Mouse (Mus musculus): ENCODE measurements around the gene Adcy4.

The Adcy4 gene

DNA sequence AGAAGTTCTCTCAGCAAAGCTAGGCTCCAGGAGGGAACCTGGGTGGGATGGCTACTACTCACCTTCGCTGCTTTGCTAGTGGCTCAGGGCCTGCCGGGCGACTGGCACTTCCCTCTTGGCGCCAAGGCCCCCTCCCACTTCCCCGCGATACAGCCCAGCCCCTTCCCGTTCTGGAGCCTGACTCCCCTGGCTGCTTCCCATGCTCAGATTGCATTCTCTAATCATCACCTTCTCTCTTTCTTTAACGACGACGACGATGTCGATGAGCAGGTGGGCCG lies at the start of gene Adcy4:
TSS of gene Adcy4 (minus strand) at position 138 of the 278 bp plus-strand sequence.
- DNase-seq: peak in 1 of 2 experiments; percentile 8

DNA sequence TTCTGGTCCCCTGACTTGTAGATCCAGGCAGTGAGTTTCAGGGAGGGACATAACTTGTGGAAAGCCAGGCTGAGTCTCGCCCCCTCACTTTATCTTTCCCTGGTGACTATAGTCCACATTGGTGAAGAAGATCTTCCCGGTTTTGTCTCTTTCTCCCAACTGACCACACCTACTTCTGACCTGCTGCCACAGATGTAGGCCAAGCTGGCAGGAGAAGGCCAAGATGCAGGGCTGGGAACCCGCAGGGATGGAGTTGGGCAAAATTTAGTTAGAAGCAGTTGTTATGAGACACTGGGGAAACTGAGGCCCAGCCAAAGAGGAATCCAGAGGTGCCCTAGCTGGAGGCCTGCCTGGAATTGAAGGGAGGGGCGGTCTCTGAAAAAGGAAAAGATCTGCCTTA lies 49.2 kb upstream of the Adcy4 start:
- DNase-seq: no peak

DNA sequence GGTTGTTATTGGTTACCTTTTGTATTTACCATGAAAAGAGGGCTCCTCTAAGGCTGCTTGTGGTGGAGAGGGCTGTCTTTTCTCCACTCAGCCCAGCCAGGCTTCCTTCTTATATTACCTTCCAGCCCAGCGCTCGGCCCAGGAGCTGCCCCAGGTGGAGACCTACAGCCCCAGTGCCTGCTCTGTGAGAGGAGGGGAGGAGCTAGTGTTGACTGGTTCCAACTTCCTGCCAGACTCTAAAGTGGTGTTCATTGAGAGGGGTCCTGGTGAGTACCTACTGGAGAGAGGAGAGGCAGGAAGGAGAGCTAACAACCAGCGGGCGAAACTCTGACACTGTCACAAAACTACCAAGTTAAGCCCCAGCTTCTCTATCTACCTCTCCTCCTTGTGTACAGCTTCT lies 46.4 kb upstream of the Adcy4 start:
- DNase-seq: no peak

DNA sequence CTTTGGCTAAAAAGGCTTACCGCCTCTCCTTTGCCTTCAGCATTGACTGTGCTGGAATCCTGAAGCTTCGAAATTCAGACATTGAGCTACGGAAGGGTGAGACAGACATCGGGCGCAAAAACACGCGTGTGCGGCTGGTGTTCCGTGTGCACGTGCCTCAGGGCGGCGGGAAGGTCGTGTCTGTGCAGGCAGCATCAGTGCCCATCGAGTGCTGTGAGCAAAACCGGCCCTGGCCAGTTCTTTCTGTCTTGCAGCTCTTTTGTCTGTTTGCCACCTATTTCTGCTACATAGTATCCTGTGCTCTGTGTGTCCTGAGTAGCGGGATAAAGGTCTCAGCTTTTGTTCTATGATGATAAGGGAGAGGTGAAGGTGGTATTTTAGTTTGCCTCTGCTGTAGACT lies 46.0 kb upstream of the Adcy4 start:
- DNase-seq: no peak

DNA sequence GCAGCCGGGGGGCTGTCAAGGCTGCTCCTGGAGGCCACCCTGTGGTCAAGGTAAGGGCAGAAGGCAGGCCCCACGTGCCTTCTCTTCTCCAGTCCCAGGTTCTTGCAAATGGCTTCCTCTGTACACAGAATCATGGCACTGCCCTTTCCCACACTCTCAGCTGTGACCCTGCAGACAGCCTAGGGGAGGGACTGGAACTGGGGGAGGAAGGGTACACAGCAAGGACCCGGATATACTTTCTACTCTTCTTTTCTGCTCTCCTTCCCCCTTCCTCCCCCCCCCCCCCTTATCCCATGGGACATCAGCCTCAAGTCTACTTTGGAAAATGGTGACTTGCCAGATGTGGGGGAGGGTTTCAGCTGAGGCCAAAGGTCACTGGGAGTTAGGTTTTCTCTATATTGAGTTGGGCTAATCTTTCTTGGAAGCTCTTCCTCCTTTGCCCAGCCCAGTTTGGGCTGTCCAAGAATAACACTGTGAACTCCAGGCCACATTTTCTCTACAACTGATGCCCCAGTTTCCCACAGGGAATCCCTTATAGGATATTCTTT lies 44.9 kb upstream of the Adcy4 start:
- DNase-seq: no peak

DNA sequence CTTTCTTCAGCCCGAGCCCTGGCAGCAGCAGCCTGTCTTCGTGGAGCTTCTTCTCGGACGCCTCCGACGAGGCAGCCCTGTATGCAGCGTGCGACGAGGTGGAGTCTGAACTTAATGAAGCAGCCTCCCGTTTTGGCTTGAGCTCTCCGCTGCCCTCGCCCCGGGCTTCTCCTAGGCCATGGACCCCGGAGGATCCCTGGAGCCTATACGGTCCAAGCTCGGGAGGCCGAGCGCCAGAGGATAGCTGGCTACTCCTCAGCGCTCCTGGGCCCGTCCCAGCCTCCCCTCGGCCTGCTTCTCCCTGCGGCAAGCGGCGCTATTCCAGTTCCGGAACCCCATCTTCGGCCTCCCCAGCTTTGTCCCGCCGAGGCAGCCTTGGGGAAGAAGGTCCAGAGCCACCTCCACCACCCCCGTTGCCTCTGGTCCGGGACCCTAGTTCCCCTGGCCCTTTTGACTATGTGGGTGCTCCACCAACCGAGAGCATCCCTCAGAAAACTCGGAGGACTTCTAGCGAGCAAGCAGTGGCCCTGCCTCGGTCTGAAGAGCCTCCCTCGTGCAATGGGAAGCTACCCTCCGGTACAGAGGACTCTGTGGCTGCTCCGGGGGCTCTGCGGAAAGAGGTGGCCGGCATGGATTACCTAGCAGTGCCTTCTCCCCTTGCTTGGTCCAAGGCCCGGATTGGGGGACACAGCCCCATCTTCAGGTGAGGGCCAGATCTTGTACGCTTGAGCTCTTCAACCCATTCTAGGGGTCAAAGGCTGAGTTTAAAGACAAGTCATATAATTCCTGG lies 42.9 kb upstream of the Adcy4 start:
- DNase-seq: peak; percentile 55 to 57

DNA sequence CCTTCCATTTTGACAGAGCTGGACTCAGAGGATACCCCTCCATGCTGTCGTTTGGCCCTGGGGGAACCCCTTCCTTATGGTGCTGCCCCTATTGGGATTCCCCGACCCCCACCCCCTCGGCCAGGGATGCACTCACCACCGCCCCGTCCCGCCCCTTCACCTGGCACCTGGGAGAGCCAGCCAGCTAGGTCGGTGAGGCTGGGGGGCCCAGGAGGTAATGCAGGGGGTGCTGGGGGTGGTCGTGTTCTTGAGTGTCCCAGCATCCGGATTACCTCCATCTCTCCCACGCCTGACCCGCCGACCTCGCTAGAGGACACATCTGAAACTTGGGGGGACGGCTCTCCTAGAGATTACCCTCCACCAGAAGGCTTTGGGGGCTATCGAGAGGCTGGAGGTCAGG lies 42.2 kb upstream of the Adcy4 start:
- DNase-seq: peak; percentile 49

DNA sequence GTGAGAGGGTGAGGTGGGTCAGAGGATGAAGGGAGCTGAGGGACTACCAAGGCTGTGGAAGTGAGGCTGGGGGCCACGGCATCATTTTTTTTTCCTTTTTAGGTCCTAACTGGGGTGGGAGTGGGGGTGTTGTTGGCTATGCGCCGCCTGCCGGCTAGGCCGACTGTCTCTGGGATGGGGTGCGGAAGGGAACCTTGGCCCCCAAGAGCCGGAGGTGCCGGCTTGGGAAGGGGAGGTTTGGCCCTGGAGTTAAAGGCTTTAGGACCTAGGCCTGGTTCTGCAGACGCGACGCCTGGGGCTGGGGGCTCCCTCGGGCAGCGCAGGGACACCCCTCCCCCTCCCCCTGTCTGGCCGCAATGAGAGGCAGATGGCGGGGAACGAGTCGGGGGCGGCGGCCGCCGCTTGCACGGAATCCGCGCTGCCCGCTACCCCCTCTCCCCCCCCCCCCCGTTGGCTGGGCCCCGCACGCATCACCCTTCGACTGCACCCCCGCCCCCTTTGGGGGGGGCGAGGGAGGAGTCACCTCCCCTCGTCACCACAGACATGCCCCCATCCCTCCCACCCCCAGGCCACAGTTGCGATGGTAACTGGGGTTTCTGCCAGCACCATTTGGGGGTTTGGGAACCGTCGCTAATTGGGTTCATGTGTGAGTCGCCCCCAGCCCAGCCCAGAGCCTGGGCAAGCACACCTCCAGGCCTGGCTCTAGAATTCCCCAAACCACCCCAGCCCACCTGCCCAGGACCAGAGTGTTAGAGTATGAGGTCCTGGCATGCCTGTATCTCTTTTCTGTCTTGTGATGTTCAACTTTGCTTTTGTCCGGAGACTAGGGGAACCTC lies 41.5 kb upstream of the Adcy4 start:
- DNase-seq: peak; percentile 82 to 85

DNA sequence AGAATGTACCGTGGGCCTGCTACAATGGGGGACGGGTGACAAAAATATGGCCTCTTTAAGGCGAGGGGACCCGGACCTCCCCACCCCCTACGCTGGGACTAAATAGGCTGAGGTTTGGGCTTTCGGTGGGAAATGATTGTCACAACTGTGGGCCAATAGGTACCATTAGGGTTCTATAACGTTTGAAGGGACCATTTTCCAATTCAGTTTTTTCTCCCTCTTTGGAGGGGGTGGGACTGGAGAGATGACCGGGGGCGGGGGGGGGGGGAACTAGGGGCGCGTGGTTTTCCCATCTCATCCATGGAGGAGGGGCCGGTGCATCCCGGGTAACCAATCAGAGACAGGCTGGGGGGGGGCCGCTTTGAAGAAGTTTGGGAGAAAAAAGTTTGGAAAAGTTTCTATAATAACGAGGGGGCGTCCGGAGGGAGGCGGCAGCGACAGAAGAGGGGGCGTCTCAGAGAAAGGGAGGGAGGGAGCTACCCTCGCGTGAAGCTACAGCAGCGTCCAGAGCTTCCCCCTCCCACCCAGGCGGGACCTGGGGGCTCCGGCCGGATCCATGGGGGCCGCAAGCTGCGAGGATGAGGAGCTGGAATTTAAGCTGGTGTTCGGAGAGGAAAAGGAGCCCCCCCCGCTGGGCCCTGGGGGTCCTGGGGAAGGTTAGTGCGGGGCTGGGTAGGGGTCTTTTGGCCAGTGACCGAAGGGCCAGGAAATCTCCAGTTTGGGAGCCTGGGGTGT lies 40.8 kb upstream of the Adcy4 start:
- DNase-seq: peak; percentile 53 to 62

DNA sequence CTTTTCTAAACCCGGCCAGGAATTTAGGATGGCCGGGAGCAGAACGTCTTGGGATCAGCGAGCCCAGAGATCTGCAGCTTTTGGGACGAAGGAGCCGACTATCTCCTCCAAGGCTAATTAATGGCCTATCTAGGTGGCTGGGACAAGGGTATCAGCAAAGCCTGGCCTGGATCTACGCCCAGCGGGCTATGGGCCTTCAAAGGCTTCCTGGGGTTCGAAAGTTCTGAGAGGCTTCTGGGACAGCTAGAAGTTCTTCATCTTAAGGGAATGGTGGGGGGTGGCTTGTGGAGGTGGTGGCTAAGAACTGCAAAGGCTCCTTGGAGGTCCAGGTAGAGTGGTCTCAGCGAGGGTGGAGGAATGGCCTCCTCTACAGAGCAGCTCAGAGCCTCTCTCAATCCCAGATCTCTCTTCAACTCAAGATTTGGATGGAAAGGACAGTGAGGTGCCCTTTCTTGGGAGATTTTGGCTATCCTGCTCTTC lies 40.1 kb upstream of the Adcy4 start:
- peak; percentile 59 for DNase-seq

DNA sequence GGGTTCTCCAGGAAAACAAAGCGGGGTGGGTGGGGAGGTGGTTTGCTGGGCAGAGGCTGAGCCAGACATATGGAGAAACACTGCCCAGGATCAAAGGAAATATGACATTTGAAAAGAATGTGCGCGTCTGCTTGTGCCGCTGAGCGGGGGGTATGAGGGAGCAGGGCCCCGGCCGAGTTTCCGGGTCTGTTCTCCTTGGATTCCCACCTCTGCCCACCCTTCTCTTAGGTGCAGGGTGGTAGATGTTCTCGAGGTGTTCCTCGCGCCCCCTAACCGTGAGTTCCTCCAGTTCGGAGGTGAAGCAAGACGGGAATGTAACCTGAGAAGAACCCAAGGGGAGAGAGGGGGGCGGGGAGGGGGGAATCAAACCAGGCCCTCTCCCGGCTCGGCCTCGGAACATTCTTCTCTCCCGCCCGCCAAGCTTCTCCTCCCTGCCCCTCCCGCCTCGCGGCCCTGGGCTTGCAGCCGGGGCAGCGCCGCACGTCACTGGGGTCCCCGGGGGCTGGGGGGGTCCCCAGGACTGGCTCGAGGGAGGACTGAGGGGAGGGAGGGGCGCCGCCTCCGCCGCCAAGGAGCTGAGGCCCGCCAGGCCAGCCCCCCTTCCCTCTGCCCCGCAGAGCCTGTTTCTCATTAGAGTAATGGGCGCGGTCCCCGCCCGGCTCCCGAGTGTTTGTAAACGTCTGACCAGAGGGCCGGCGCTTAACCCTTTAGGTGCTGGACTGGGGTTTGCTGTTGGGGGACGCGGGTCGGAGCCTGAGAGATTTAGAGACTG lies 39.3 kb upstream of the Adcy4 start, which contains the start of gene Nfatc4:
TSS of gene Nfatc4 (plus strand) at position 154 of the 772 bp plus-strand sequence.
- peak; percentile 87 to 88 for DNase-seq

DNA sequence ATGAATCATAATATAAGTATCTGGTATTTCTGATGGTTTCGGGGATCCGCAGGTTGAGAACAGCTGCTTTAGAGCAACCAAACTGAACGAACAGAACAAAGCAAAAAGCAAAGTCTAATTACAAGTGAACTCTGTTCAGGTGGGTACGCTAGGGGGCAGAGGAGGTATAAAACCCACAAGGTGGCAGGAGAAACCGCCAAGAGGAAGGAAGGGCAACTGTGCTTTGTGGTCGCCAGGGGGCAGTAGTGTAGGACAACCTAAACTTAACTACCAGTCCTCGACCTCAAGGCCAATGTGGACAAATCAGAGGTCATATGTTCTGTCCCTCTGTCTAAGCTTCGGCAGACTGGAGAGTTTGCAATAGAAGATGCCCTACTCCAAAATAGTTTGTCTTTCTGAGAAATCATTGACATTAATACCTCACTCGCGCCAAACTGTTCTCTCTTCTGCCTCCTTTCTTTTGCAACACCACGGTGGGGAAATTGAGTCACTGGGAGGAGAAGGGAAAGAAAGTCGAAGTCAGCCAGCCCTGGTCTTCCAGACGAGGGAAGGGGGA lies 38.6 kb upstream of the Adcy4 start:
- peak; percentile 90 to 93 for DNase-seq

DNA sequence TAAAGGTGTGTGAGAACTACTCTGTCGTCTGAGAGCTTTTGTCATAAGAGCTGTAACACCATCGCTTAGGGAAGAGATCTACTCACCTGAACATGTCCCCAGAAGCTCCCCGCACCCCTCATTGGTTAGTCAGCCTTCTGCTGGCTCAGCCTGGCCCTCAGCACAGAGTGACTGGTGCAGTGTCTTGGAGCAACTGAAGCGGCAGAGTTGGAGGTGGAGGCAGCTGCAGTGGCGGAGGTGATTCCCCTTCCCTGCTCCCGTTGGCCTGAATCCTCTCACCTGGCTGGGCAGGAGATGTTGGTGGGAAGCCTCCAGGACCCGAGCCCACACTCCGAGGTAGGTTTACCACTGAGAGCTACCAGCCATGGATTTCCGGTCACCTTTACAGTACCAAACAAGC lies 36.7 kb upstream of the Adcy4 start:
- DNase-seq: peak in 1 of 2 experiments; percentile 1

DNA sequence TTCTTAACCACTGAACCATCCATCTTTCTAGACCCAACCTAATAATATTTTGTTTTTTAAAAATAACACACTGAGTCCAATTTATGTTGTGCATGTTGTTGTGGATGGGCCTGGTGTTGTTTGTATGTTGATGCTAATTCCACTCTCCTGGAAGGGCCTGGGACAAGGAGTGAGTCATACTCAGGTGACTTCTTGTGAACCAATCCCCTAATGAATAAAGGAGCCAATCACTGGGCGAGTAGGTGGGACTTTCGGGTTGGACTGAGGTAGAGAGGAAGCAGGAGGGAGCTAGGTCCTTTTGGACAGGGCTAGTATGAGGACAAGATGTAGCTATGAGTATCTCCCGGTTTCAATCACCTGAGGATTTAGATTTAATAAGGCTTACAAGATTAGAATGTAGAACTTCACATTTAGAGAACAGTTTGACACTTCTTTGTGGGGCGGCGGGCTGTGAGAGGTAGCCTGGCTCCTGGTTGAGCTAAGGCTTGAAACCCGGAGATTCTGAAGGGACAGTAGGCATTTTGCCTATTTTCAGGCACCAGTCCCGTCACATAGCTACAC lies 36.0 kb upstream of the Adcy4 start:
- DNase-seq: peak in 1 of 2 experiments; percentile 4

DNA sequence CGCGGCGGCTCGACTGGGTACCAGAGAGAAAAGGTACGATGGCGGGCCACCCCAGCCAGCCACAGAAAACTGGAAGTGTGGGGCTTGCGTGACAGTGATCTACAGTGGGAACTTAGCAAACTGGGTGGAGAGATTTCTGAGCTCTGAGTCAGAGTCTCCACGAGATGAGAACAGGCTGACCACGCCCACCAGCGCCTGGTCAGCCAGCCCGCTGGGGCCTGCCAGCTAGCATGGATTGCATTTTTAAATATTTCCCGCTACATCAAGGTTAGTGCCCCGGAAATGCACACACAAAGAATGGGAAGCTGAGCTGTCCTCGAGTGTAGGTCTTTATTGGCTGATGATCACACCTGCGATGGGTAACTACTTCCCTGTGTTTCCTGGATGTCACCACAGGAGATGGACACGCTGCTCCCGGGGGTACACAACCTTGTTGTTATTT lies 31.4 kb upstream of the Adcy4 start:
- DNase-seq: peak; percentile 65 to 75

DNA sequence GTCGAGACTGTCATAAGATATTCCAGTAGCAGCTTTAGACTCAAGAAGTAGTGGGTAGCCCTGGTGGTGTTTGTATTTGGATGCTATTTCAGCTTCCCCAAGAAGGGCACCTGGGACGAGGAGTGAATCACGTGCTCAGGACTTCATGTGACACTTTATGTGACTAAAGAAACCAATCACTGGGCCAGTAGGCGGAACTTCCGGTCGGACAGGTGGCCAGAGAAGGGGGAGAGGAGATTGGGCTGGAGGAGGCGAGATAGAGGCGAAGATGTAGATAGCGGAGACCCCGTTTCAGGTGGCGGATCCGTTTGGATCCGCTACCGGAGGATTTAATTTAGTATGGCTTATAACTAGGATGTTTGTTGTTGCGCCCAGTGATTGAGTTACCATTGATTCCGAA lies 31.0 kb upstream of the Adcy4 start:
- DNase-seq: peak; percentile 92 to 93

DNA sequence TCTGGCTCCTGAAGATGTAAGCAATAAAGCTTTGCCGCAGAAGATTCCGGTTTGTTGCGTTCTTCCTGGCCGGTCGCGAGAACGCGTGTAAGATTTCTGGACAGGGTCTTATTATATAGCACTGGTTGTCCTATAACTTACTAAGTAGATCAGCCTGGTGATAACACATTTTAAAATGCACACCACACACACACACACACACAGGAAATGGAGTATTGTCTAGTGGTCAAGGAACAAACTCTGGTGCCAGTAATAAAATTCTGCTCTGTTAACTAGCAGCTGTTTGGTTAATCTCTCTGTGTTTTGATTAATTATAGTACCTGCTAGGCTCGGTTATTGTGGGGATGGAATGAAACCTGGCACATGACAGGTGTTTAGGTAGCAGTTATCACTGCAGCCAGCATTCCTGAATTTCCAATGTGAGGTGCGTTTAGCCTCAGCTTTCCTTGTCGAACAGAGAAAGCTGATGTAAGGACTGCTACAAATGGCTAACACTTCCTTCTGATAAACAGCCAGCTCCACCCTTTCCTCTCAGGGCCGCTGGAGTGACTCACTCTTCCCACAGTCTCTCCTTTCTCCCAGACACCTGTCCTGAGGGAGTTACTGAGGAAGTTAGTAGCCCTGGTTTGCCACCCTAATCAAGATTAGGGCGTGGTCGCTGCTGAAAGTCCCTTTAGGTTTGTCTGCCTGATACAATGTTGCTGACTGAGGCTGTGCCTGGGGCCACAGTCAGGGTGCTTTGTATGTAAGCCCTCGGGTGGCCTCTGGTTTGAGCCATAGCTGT lies 11.7 kb upstream of the Adcy4 start:
- DNase-seq: peak in 1 of 2 experiments; percentile 0

DNA sequence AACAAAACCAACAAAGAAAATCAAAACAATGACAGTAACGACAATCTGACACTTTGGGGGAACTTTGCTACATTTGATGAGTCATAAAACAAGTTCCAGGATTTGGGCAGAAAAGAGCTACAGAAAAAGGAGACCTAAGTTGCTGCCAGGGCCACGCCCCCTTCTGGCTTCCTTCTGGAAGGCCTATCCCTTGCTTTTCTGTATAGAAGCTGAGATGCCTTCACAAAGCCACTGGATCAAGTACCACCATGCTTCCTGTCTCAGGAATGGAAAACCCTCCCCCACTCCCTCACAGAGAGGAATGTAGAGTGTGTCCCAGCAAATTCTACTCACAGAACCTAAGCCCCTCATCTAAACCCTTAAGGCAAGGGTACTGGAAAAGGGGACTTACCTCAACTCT lies 10.1 kb upstream of the Adcy4 start:
- peak in 1 of 2 experiments; percentile 2 for DNase-seq

DNA sequence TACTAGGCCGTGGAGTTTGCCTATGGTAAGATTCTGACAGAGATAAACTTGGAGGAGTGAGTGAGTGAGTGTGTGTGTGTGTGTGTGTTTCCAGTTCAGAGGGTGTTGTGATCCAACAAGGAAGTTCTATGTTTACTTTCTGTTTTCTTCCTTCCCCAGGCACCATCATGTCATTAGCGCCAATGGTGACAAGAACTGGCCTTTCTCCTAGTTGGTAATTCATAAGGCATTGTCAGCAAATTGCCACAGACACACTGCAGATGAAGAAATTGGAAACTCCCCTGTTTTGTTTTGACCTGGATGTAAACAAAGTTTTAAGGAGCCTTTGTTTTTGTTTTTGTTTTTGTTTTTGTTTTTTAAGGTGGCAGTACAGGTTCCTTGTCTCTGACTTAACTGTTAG lies 9.6 kb upstream of the Adcy4 start:
- peak in 1 of 2 experiments; percentile 0 for DNase-seq

DNA sequence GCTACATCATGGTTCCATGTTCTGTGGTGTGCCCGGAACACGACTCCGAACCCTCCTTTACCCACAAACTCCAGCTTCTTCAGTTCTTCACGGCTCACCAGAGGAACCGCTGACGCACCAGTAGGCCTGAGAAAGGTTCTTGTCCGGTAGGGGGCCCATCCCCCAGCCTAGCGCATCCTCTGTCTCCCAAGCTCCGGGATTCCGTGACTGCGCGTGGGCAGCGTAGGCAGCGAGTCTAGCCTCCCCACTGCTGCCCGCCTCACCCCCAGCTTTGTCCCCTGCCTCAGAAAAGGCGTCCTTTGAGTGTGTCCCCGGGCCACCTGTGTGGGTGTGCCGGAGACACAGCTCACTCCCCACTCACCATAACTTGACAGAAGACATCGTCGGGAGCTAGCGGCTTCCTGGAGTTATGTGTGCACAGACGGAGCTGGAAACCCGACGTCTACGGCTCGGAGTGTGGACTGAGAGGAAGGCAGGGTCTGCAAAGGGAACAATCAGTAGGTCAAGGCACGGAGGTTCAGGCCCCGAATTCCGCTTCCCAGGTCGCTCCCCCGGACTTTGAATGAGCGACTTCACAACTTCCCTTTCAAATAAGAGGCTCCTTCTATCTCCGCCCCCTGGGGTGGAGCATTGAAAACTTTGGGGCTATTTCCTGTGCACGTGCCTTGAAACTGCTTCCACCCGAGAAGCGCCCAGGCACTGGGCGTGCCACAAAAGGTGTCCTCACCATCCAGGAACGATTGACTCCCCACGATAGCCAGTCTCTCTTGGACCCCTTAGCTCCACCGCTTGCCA lies 4.6 kb upstream of the Adcy4 start, which contains the start of gene Ripk3:
TSS of gene Ripk3 (minus strand) at position 610 of the 795 bp plus-strand sequence.
- DNase-seq: peak in 1 of 2 experiments; percentile 9

All from cerebellum, postnatal 10 days (tissue).